Mouse (Mus musculus): ENCODE measurements around the gene Reg4.

Reg4 gene

DNA sequence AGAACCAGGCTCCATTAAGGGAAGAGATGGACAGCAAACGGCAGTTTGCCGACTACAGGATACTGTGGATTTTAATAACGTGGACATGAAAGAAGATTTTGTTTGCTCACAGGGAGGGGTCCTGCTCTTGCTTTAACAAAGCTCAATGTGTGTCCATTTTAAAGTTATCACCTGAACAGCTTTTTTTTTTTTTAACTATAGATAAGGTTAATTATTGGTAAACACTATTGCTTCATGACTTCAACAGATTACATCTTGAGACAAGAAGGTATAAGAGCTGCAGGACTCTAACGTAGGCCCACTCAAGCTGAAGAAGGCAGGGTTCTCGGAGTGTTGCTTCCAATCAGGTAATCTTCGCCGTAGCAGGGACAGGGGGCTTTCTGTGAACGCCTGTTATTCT is at the start of gene Reg4:
TSS of gene Reg4 (plus strand) at position 301 of the 400 bp plus-strand sequence.
- TF ChIP-seq GATA4 (IDR thresholded peaks at IDR 0.05; ENCODE audit: insufficient replicate concordance, low read length), result no peak

DNA sequence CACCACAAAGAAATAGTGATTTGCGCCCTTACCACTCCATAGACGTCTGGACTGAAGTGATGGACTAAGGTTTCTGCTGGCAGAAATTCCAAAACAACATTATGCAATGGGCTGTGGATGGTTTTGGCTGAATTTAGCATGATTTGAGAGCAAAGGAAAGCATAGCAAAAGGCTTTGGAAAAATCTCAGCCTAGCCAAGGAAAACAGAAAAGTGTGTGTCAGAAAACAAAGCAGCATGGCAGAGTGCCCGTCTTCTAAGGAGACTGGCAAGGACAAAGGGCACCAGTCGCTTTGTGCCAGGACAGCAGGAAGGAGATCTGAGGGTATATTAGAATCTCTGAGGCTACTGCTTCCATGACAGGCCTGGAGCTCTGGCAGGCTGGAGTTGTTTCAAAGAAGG is 43.6 kb upstream of the Reg4 start:
- no peak for TF ChIP-seq GATA4 (IDR thresholded peaks at IDR 0.05; ENCODE audit: insufficient replicate concordance, low read length)

DNA sequence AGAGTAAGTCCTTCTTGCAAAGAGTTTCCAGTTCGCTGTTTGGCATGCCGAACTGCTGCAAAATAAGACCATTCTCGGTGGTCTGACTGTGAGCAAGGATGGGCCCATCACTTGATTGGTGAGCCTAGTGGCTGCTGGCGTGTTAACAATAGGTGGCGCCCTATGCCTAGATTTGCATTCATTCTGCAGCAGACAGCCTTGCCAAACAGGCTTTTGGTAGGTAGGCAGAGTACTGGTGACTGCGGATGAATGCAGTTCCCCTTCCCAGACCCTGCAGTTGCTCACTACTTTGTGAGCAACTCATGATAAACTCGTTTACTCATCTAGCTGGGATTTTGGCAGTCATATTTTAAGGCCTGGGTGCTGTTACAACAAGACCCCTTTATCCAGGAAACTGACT is 41.2 kb upstream of the Reg4 start:
- TF ChIP-seq GATA4 (IDR thresholded peaks at IDR 0.05; ENCODE audit: insufficient replicate concordance, low read length), result no peak

GRCm38 (mm10) chr3:98185163-98185714 is 36.7 kb upstream of the Reg4 start:
- no peak for TF ChIP-seq GATA4 (IDR thresholded peaks at IDR 0.05; ENCODE audit: insufficient replicate concordance, low read length)

GRCm38 (mm10) chr3:98187777-98188176 is 34.2 kb upstream of the Reg4 start:
- no peak for TF ChIP-seq GATA4 (IDR thresholded peaks at IDR 0.05; ENCODE audit: insufficient replicate concordance, low read length)

DNA sequence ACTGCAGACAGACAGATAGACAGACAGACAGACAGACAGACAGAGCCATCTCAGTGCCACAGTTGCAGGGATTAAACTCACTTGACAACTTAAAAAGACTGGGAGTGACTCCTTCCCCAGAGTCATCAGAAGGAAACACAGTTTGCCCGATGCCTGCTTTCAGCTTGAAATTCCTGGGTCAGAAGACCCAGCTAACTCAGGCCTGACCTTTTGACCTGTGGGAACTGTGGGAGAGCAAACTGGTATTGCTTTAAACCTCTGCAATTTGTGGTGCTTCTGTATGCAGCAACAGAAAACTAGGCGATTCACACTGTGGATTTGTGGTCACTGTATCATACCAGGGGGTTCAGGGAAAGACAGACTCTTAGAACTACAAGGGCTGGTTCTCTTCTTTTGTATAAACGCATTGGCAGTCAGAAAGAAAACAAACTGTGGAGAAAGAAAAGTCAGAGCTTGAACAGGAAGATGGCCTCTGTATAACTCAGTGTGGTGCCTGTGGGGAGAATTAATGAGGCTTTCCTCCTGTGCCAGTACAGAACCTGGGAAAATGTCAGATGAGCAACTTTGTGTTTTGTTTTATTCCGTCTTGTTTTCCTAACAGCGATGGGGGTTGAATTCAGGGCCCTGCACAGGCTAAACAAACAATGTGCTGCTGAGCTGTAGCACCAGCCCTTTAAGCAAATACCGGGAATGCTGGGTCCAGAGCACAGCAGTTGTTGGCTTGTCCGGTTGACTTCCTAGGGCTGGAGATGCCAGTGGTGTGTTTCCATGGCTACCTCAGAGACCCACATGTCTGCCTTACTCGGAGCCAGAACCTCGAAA is 24.0 kb upstream of the Reg4 start:
- no peak for TF ChIP-seq GATA4 (IDR thresholded peaks at IDR 0.05; ENCODE audit: insufficient replicate concordance, low read length)

DNA sequence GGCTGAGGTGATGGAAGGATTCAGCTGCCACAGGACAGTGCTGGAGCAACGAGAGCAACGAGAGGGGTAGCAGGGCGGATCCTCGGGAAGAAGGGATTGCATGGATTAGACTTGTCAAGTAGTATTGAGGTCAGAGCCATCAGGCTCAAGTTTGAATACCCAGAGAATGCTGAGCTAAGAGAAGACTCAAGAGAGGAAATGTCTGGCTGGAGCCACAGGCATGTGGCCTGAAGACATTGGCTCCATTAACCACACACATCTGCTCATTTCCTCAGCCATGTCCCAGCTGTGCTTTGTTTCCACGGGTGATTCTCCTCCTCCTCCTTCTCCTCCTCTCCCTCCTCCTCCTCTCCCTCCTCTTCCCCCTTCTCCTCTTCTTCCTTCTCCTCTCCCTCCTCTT is 22.2 kb upstream of the Reg4 start:
- TF ChIP-seq GATA4 (IDR thresholded peaks at IDR 0.05; ENCODE audit: insufficient replicate concordance, low read length), result no peak

DNA sequence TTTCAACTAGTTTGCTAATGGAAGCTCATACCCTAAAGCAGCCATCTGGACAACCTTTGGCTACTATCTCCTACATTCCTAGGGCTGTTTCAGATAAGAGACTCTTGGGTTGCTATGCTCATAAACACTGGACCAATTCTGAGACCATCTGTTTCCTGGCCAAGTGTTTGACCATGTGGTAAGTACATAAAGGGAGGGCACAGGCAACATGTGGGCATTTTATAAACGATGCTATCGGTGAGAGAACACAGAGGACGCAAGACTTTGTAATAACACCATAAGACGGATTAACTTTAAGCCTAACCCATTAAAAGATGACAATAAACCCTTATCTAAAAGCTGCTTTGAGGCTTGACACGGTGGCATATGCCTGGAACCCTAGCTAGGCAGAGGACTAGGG is 18.7 kb upstream of the Reg4 start:
- no peak for TF ChIP-seq GATA4 (IDR thresholded peaks at IDR 0.05; ENCODE audit: insufficient replicate concordance, low read length)

DNA sequence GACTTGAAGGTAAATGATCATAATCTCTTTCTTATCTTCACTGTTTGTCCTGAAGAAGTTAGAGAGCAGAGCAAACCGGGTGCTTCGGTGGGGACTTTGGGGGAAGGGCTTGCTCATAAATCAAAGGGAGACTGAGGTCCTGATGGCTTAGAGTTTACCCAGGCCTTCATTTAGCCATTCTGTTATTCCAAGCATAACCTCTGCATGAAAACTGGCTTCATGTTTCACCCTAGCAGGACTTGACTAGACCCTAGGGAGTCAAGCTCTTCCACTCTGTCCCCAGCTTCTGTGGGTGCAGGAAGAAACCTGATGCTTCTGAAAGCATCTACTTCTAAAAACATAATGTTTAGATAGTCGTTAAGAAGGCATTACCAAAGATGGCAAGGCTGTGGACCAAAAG is 15.0 kb upstream of the Reg4 start:
- no peak for TF ChIP-seq GATA4 (IDR thresholded peaks at IDR 0.05; ENCODE audit: insufficient replicate concordance, low read length)

- no peak for TF ChIP-seq GATA4 (IDR thresholded peaks at IDR 0.05; ENCODE audit: insufficient replicate concordance, low read length)
Observed at GRCm38 (mm10) chr3:98209161-98209560, 12.8 kb upstream of the Reg4 start.

DNA sequence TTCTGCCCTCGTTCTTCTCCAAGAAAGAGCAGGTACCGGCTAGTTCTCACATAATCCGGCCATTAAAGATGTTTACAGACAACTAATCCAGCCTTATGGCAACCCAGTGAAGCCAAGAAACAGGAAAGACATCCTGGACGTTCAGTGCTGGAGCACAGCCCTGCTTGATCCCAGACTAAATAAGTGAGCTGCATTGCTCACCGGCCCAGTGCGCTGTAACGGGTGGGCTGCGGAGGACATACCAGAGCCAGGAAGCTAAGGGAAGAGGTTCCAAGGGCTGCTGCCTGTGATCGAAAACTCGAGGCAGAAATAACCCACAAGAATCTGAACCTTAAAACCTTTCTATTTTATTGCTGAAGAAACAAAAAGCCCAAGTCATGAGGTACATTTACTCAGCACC is 11.1 kb upstream of the Reg4 start:
- TF ChIP-seq GATA4 (IDR thresholded peaks at IDR 0.05; ENCODE audit: insufficient replicate concordance, low read length), result no peak

- TF ChIP-seq GATA4 (IDR thresholded peaks at IDR 0.05; ENCODE audit: insufficient replicate concordance, low read length), result no peak
Observed at GRCm38 (mm10) chr3:98211301-98212081, 10.5 kb upstream of the Reg4 start.

DNA sequence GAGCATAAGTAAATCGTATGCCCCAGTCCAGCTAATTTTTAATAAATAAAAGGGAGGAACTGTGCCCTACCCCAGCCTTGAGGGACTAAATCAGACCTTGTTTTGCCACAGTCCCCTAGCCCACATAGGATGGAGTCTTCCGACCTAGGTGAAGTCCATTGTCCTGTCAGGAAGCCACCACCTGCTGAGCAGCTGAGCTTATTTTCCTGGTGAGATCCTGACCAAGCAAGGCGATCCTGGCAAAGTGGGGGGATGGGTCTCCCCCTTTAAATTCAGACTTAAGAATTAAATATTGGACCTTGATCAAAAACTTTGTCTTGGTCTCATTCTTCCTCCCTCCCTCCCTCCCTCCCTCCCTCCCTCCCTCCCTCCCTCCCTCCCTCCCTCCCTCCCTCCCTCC is 5.7 kb upstream of the Reg4 start:
- TF ChIP-seq GATA4 (IDR thresholded peaks at IDR 0.05; ENCODE audit: insufficient replicate concordance, low read length), result no peak

GRCm38 (mm10) chr3:98223263-98223662 is 1.3 kb downstream of the Reg4 start:
- TF ChIP-seq GATA4 (IDR thresholded peaks at IDR 0.05; ENCODE audit: insufficient replicate concordance, low read length), result no peak

GRCm38 (mm10) chr3:98223783-98224580 is 2.0 kb downstream of the Reg4 start:
- TF ChIP-seq GATA4 (IDR thresholded peaks at IDR 0.05; ENCODE audit: insufficient replicate concordance, low read length), result no peak

All from liver, adult (tissue).